Mouse (Mus musculus) bone marrow, adult 2 months (tissue): Measurements from ENCODE around the gene Map3k3.

Experiments
- CTCF ChIP-seq: fragments of 200-500 bp; IDR thresholded peaks from 2 replicates; pipeline ENCODE4 v1.5.1; 2011; ENCODE audit warnings: low read length, control low read depth; ENCODE audit not compliant: control insufficient read depth, insufficient read depth
- POLR2A ChIP-seq: fragments of 200-500 bp; IDR thresholded peaks from 2 replicates; pipeline ENCODE4 v1.6.1; 2011; ENCODE audit warnings: low read depth, mild to moderate bottlenecking, control low read depth, low read length, borderline replicate concordance; ENCODE audit not compliant: control insufficient read depth

GRCm38 (mm10) chr11:106102866-106103265, 18.5 kb downstream of the Map3k3 start:
- TF ChIP-seq CTCF (no peak), POLR2A (no peak)
